Mouse (Mus musculus): Measurements from ENCODE around the gene Ets1. TPM values are rescaled to one million over a fixed set of nuclear protein-coding genes. Genes with fewer than 3 reads are reported as not detected.

Ets1 gene
- total RNA-seq, 2 experiments from 2014 or later, result 8.7 to 9.8 TPM

GRCm38 (mm10) chr9:32728806-32729205 is 92.8 kb downstream of the Ets1 start:
- DNase-seq (ENCODE audit: low spot score in 2 of 2), result no peak

GRCm38 (mm10) chr9:32729207-32729606 is 93.2 kb downstream of the Ets1 start:
- no peak for DNase-seq (ENCODE audit: low spot score in 2 of 2)

GRCm38 (mm10) chr9:32730001-32730655 is 94.1 kb downstream of the Ets1 start:
- no peak for DNase-seq (ENCODE audit: low spot score in 2 of 2)

- no peak for DNase-seq (ENCODE audit: low spot score in 2 of 2)
Measured at GRCm38 (mm10) chr9:32730656-32731590, 94.9 kb downstream of the Ets1 start.

GRCm38 (mm10) chr9:32731787-32732186 is 95.8 kb downstream of the Ets1 start:
- DNase-seq (ENCODE audit: low spot score in 2 of 2), result no peak

GRCm38 (mm10) chr9:32735071-32735470 is 99.0 kb downstream of the Ets1 start:
- no peak for DNase-seq (ENCODE audit: low spot score in 2 of 2)

GRCm38 (mm10) chr9:32736051-32736450 is 100.0 kb downstream of the Ets1 start:
- peak in 1 of 2 experiments; percentile 19 for DNase-seq (ENCODE audit: low spot score in 2 of 2)

GRCm38 (mm10) chr9:32739988-32740387 is 104.0 kb downstream of the Ets1 start:
- DNase-seq (ENCODE audit: low spot score in 2 of 2), result no peak

GRCm38 (mm10) chr9:32740751-32741387 is 104.8 kb downstream of the Ets1 start:
- no peak for DNase-seq (ENCODE audit: low spot score in 2 of 2)

- DNase-seq (ENCODE audit: low spot score in 2 of 2), result no peak
Measured at GRCm38 (mm10) chr9:32741681-32742080, 105.7 kb downstream of the Ets1 start.

- no peak for DNase-seq (ENCODE audit: low spot score in 2 of 2)
Measured at GRCm38 (mm10) chr9:32743157-32743556, 107.1 kb downstream of the Ets1 start.

GRCm38 (mm10) chr9:32743642-32744161 is 107.7 kb downstream of the Ets1 start:
- DNase-seq (ENCODE audit: low spot score in 2 of 2), result no peak

- no peak for DNase-seq (ENCODE audit: low spot score in 2 of 2)
Measured at GRCm38 (mm10) chr9:32744288-32744687, 108.3 kb downstream of the Ets1 start.

GRCm38 (mm10) chr9:32745079-32745763 is 109.2 kb downstream of the Ets1 start:
- no peak for DNase-seq (ENCODE audit: low spot score in 2 of 2)

- no peak for DNase-seq (ENCODE audit: low spot score in 2 of 2)
Measured at GRCm38 (mm10) chr9:32745998-32746397, 110.0 kb downstream of the Ets1 start.

- no peak for DNase-seq (ENCODE audit: low spot score in 2 of 2)
Measured at GRCm38 (mm10) chr9:32746615-32747014, 110.6 kb downstream of the Ets1 start.

- no peak for DNase-seq (ENCODE audit: low spot score in 2 of 2)
Measured at GRCm38 (mm10) chr9:32747624-32748023, 111.6 kb downstream of the Ets1 start.

- DNase-seq (ENCODE audit: low spot score in 2 of 2), result no peak
Measured at GRCm38 (mm10) chr9:32748552-32748951, 112.5 kb downstream of the Ets1 start.

GRCm38 (mm10) chr9:32749721-32750480 is 113.9 kb downstream of the Ets1 start:
- DNase-seq (ENCODE audit: low spot score in 2 of 2), result no peak

- DNase-seq (ENCODE audit: low spot score in 2 of 2), result no peak
Measured at GRCm38 (mm10) chr9:32752602-32753001, 116.6 kb downstream of the Ets1 start.

All from left cerebral cortex, adult 18-20 months (tissue).